Mouse (Mus musculus): ENCODE data around the gene Gm45837.
A peak's percentile ranks its signal among the peaks of the same experiment; 100 is the strongest.

The Gm45837 gene

DNA sequence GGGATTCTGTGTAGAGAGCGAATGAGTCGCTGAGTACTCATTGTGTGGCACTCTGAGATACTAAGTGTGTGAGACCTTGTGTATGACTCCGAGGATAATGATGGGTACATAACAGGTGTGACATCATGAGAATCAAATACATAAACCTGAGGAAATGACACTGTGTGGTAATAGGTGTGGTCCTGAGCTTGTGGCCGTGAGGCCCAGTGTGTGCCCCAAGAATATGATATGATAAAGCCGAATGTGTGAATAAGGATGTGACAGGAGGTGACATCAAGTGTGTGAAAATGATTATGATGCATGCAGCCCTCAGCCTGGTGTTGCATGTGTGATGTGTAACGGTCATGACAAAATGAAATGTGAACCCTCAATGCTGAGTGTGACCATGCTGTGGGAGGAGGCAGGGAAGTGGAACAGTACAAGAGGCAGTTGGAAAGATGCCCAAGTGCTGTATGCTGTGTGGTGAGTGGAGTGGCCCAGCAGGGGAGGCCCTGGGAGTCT is 55.9 kb downstream of the Gm45837 start:
- DNase-seq: no peak

DNA sequence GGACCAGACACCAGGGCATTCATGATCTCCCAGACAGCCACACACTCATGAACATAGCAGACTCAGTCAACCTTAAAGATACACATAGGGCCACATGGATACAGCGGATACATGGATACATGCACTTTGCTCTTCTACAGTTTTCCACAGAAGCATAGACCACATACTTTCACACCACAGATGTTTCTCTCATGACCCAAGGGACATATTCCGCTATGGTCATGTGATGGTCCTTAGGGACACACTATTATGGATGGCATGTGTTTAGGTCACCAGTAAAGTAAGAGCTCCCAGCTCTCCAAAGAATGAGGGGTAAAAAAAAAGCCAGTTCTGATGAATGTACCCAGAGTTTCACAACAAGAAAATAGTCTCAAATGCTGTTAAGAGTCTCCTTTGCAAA is 60.7 kb downstream of the Gm45837 start:
- DNase-seq: no peak

DNA sequence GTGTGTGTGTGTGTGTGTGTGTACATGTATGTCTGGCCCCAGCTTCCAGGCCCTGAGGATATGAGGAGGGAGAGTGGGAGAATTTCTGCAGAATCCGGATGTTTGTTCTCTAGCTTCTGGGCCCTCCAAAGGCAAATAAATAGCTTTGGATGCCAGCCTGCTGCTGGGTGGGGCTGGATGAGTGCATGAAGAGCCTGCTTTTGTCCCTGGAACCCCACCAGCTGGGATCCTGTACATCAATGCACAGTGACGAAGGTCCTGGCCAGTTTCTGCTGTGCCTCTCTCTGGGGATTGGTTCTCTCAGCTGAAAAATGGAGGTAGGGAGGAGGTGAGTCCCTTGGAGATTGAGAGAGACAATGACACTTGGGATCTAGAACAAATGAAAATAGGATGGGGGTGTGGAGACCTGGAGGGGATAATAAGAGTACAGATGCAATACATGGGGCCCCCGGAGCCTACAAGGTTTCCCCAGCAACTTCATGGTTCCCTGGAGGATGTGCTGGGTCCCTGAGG is 61.3 kb downstream of the Gm45837 start:
- no peak for DNase-seq

- DNase-seq: no peak
These were observed 62.2 kb downstream of the Gm45837 start for GRCm38 (mm10) chr7:101472598-101473558.

DNA sequence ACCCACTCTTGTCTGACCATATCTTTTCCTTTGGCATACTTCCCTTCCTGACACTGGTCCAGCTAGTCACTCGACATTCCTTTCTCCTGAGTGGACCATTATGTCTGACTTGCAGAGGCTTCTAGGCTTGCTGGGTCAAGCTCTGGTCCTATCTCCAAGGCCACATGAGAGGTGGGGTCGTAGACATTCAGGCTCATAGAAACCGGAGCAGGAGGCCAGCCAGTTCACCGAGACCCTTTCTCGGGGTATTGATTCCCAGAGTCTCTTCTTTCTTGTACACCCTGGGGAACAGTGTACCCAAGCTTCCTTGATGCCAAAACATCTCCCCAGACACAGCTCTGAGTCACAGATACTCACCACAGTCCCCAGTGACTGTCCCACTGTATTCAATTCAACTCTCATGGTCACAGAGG is 63.7 kb downstream of the Gm45837 start:
- no peak for DNase-seq

GRCm38 (mm10) chr7:101476028-101476427 is 65.3 kb downstream of the Gm45837 start:
- no peak for DNase-seq

DNA sequence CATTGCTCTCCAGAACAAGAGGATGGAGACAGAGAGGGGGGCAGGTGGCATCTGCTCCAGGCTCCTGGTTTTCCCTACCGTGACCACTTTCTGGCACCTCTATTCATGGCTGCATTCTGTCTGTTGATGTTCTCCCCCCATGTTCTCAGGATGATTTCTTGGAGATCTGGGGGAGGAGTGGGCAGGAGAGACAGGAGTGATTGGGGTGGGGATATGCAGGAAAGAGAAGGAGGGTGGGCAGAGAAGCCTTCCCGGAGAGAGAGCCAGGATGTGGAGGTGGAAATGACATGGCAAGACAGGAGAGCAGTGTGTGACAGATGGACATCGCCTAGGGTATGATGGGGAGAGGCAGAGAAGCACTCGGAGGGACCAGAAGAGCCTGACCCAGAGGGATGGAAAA is 65.8 kb downstream of the Gm45837 start:
- no peak for DNase-seq

DNA sequence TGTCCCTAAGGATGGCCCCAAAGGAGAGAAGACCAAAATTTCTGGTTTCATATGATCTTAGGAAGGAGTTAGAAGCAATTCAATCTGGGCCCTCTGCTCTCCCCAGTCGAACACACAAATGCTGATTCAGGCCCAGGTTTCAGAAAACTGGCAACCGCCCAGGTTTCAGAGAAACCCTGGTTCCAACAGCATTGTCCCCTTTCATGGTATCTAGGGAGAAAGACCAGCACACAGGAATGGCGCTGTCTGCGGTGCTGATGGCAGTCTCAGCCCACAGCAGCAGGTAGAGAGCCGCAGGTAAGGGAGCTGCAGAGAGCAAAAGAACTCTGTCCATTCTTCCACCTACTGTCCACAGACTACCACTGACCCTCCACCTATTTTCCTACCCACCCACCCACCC is 66.5 kb downstream of the Gm45837 start:
- no peak for DNase-seq

DNA sequence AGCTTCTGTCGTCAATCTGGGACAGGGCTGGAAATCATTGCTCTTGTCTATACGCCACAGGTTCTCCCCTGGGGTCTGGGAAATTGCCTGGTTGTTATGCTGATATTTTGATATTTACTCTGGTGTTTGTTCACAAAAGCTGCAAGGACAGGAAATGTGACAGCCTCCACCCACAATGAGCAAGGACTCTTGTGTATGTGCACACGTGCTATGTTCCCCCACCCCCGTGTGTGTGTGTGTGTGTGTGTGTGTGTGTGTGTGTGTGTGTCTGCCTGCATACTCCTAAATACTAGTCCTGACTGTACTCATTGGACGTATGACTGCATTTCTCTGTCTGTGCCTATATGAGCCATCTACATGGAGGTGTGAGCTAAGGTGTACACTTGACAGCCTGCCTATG is 67.4 kb downstream of the Gm45837 start:
- DNase-seq: no peak

- DNase-seq: no peak
These were observed 69.2 kb downstream of the Gm45837 start for GRCm38 (mm10) chr7:101479841-101480240.

DNA sequence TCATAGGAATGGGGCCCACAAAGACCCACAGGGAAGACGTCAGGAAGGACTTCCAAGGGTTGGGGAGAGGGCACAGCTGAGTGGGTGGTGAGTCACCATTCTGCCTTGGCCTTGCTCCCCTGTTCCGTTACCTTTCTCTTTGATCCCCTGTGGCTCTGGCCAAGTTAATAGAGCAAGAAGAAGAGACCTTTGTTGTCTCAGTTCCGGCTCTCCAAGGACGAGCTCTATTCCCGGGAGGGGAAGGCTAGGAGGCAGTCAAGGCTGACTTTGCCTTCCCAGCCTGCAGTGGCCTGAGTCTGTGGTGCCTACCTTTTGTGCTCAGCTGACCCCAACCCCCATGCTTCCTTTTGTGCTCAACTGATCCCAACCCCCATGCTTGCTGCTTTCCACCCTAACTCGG is 70.0 kb downstream of the Gm45837 start:
- DNase-seq: no peak

GRCm38 (mm10) chr7:101481872-101482498 is 71.3 kb downstream of the Gm45837 start:
- DNase-seq: no peak

- DNase-seq: no peak
These were observed 71.9 kb downstream of the Gm45837 start for GRCm38 (mm10) chr7:101482499-101483081.

GRCm38 (mm10) chr7:101483498-101484115 is 72.9 kb downstream of the Gm45837 start:
- no peak for DNase-seq

DNA sequence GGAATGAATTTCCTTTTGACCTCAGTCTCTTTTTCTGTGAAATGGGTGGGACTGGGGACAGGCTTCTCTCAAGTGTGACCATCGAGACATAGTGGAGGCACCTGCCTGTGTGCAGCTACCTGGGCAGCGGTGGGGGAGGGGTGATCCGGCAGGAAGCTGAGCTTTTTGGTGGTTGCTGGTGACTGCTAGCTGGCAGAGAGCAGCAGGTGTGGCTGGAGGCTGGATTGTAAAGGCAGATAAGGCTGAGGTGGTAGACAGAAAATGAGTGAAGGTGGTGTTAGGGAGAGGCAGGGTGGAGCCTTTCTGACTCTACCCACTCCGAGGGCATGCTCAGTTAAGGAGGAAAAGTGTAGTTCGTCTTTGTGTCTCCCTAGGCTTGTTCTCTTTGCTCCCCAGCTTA is 76.4 kb downstream of the Gm45837 start:
- no peak for DNase-seq

GRCm38 (mm10) chr7:101490952-101491351 is 80.3 kb downstream of the Gm45837 start:
- no peak for DNase-seq

DNA sequence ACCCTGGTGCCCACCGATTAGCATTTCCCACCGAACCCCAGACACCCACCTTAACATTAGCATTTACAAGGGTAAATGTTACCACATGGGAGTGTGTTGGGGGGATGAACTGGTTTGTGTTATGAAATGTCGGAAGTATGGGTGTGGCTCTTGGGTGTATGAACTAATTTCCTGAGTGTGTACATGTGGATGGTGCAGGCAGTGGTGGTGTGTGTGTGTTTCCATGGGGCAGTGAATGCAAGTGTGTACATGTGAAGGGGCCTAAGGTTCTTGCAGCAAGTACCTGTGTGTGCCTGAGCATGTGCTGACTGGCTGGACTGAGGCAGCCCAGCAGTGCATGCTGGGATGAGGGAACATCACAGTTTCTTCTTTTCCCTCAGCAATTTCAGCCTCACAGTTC is 87.7 kb downstream of the Gm45837 start:
- no peak for DNase-seq

- DNase-seq: no peak
These were observed 88.6 kb downstream of the Gm45837 start for GRCm38 (mm10) chr7:101499251-101499650.

- DNase-seq: no peak
These were observed 89.0 kb downstream of the Gm45837 start for GRCm38 (mm10) chr7:101499701-101500100.

- no peak for DNase-seq
These were observed 90.5 kb downstream of the Gm45837 start for GRCm38 (mm10) chr7:101501236-101501635.

DNA sequence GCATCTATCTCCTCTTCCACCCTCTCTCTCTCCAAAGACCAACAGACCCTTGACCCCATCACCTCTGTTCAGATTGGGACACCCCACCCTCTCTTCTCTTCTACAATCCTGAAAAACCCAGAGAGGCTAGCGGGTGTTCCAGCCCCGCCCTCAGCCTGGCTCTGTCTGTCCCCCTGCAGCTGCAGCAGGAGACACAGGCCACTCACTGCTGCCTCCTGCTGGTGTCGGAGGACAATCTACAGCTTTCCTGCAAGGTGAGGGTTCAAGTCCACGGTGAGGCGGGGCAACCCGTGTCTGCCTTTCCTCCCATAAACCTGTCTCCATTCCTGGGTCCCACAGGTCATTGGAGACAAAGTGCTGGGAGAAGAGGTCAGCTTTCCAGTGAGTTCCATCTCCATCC is 91.0 kb downstream of the Gm45837 start:
- DNase-seq: no peak

DNA sequence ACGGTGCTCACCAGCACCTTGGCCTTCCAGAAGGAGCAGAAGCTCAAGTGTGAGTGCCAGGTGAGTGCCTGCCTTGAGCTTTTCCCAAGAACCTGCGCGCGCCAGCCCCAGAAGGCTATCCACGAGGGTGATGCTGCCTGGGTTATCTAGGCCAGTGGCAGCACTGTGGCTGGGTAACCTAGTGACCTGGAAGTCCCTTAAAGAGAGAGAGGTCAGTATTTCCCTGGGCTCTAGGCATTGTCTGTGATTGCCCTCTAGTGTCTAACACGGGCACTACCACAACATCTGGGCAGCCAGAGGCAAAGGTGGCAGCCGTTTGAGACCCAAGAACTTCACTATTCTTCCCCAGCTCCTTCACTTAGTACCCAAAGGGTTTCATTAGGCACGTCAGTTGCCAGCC is 92.7 kb downstream of the Gm45837 start:
- peak in 1 of 2 experiments; percentile 36 for DNase-seq

- no peak for DNase-seq
These were observed 93.1 kb downstream of the Gm45837 start for GRCm38 (mm10) chr7:101503803-101504202.
